Mouse (Mus musculus): ENCODE measurements around the gene Dazap1. TPM values are rescaled to one million over a fixed set of nuclear protein-coding genes. Genes with fewer than 3 reads are reported as not detected.

Gene Dazap1
- total RNA-seq, 1 experiment from 2014 or later: 83.8 TPM

DNA sequence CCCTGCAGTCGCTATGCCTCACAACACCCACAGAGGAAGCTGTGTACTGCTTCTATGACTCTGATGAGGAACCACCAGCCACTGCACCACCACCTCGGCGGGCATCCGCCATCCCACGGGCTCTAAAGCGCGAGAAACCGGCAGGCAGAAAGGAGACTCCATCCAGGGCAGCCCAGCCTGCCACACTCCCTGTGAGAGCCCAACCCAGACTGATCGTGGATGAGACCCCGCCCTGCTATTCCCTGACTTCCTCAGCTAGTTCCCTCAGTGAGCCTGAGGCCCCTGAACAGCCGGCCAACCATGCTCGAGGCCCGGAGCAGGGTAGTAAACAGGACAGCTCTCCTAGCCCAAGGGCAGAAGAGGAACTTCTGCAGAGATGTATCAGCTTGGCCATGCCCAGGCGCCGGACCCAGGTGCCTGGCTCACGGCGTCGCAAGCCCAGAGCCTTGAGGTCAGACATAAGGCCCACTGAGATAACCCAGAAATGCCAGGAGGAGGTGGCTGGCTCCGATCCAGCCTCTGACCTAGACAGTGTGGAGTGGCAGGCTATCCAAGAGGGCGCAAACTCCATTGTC is 52.4 kb downstream of the Dazap1 start:
- peak; percentile 60 for ATAC-seq (ENCODE audit: extremely low read depth, insufficient number of reproducible peaks, low FRiP score, poor library complexity, severe bottlenecking)

DNA sequence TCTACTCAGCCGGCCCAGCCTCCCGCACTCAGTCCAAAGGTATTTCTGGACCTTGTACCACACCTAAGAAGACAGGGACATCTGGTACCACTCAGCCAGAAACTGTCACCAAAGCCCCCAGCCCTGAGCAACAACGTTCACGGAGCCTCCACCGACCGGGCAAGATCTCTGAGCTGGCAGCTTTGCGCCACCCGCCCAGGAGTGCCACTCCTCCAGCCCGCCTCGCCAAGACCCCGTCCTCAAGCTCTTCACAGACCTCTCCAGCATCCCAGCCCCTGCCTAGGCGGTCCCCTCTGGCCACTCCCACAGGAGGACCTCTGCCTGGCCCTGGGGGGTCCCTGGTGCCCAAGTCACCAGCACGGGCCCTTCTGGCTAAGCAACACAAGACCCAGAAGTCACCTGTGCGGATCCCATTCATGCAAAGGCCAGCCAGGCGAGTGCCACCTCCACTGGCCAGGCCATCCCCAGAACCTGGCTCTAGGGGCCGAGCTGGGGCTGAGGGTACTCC is 53.3 kb downstream of the Dazap1 start:
- no peak for ATAC-seq (ENCODE audit: extremely low read depth, insufficient number of reproducible peaks, low FRiP score, poor library complexity, severe bottlenecking)

DNA sequence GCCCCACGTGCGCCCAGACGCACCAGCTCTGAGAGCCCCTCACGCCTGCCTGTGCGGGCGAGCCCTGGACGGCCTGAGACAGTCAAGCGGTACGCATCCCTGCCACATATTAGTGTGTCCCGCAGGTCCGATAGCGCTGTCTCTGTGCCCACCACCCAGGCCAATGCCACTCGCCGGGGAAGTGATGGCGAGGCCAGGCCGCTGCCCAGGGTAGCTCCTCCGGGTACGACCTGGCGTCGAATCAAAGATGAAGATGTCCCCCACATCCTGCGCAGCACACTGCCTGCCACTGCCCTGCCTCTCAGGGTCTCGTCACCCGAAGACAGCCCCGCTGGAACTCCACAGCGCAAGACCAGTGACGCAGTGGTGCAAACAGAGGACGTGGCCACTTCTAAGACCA is 54.0 kb downstream of the Dazap1 start:
- no peak for ATAC-seq (ENCODE audit: extremely low read depth, insufficient number of reproducible peaks, low FRiP score, poor library complexity, severe bottlenecking)

DNA sequence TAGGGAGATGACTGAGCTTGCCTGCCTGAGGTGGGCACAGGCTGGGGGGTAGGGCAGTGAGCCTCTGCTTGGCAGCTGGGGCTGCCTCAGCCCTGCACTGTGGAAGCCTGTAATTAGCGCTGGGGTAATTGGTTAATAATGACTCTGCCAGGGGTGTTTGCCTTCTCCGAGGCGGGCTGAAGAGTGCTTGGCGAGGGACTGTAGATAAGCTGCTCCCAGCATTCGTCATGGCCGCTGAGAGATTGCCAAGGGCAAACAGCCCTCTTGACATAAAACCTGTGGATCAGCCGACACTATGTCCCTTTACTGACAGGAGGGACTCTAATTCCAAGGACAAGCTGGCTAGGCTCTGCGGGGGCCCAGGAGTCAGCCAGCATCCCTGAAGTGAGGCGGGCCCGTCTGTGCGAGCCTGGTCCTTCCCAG is 55.1 kb downstream of the Dazap1 start:
- no peak for ATAC-seq (ENCODE audit: extremely low read depth, insufficient number of reproducible peaks, low FRiP score, poor library complexity, severe bottlenecking)

DNA sequence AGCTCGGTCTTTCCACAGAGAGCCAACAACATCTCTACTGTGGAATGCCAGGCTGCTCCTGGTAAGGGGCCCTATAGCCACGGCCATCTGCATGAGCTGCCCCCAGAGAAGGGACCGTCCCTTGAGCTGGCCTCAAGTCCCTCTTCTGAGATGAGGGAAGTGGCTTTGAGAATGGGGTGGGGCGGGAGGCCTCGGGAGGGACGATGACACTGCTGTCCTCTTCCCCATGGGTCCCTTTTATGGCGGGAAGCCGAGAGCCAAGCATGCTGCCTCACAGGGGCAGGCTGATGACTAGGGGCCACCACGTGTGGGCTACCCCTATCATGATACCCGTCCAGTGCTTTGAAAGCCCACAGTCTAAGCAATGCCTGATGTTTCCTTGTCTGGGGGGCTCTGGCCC is 55.7 kb downstream of the Dazap1 start:
- no peak for ATAC-seq (ENCODE audit: extremely low read depth, insufficient number of reproducible peaks, low FRiP score, poor library complexity, severe bottlenecking)

DNA sequence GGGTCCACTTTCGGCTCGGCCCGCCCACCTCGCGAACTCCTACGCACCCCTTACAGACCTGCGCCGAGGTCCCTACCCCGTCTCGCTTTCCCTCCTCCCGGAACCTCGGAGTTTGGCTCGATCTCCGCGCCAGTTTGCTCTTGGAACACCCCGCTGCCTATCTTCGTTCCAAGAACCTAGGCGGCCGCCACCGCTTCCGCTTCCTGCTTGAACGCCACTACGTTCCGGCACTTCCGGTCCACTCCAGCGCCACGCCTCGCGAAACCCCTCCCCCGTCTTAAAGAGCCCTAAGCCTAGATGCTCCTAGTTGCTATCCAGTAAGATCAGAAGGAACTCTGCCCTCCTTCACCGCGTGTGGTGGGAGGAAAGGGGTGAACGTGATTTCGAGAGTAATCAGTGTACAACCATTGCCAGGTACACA is 59.1 kb downstream of the Dazap1 start, which contains the start of gene 2310011J03Rik:
Gene 2310011J03Rik, minus strand, starts transcription at position 198 of the 421 bp plus-strand sequence.
- ATAC-seq (ENCODE audit: extremely low read depth, insufficient number of reproducible peaks, low FRiP score, poor library complexity, severe bottlenecking): peak; percentile 79

DNA sequence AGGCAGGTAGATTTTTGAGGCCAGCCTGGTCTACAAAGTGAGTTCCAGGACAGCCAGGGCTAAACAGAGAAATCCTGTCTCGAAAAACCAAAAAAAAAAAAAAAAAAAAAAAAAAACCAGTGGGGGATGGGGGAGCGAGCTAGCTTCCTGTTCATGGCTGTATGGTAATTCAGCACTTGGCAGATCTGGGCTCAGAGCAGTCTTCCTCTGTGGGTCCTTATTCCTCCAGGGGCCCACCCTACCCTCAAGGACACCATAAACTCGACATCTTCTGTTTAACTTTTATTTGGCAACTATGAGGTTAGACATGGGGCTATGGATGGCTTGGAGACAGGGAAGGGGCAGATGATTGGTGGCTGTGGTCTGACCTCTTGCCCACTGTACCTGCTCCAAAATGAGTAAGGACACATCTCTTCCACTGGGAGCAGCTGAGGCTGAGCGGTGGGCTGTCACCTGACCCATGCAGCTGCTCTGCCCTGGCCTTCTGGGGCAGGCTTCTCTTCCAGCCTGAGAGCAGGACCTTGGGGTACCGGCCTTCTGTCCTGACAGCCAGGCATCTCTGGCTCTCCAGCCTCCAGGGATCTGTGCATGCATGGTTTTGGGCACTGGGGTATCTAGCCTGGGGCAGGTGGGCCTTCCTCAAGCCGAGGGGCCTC is 59.9 kb downstream of the Dazap1 start:
- no peak for ATAC-seq (ENCODE audit: extremely low read depth, insufficient number of reproducible peaks, low FRiP score, poor library complexity, severe bottlenecking)

DNA sequence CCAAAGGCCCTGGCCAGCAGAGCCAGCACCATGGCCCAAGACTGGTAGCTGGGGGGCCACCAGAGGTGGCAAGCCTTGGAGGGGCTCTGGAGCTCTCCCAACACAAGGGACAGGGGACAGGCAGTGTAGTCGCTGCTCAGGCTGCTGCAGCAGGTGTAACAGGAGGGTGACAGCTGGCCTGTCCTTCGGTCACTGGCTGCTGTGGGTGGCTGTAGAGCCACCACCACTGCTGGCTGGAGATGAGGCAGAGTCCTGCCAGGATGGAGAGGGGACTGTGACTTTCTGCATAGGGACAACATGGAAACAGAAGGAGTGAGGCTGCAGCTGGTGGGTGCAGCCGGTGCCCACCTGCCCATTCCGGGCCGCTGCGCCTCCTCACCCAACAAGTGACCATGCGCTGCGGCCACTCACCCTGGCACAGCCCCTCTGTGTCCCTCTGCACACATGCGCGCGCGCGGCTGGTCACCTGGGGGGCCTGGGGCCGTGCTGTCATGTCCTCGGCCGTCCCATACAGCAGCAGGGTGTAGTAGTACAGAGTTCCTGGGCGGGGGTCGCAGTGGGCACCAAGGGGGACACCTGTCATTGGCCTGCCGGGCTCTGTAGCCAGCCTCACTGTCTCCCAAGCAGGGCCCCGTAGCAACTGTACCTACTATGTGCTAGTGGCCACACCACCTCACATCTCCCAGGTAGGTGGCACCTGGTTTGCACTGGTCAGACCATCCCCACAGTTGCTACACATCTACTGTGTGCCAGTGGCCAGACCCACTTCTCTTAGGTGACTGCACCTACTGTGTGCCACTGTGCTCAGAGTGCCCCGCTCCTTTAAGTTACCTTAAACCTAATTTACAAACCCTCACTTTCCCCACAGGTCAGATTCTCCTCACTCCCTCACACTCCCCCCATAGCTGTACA is 60.6 kb downstream of the Dazap1 start:
- no peak for ATAC-seq (ENCODE audit: extremely low read depth, insufficient number of reproducible peaks, low FRiP score, poor library complexity, severe bottlenecking)

DNA sequence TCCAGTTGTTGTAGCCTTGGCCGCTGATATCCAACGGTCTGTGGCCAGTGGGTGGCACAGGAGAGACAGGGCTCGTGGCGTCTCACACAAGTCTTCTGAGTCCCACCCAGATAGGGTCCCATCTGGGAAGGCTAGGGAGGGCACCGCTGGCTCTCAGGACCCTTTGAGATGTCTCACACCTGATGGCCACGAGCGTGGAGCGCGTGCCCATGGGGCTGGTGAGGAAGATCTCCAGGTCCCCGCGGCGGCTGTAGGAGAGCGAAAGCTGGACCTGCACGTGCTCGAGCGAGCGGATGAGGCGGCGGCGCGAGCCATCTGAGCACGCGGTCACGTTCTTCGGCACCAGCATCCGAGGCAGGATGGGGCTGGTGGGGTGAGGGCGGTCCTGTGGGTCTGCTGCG is 61.5 kb downstream of the Dazap1 start:
- no peak for ATAC-seq (ENCODE audit: extremely low read depth, insufficient number of reproducible peaks, low FRiP score, poor library complexity, severe bottlenecking)

DNA sequence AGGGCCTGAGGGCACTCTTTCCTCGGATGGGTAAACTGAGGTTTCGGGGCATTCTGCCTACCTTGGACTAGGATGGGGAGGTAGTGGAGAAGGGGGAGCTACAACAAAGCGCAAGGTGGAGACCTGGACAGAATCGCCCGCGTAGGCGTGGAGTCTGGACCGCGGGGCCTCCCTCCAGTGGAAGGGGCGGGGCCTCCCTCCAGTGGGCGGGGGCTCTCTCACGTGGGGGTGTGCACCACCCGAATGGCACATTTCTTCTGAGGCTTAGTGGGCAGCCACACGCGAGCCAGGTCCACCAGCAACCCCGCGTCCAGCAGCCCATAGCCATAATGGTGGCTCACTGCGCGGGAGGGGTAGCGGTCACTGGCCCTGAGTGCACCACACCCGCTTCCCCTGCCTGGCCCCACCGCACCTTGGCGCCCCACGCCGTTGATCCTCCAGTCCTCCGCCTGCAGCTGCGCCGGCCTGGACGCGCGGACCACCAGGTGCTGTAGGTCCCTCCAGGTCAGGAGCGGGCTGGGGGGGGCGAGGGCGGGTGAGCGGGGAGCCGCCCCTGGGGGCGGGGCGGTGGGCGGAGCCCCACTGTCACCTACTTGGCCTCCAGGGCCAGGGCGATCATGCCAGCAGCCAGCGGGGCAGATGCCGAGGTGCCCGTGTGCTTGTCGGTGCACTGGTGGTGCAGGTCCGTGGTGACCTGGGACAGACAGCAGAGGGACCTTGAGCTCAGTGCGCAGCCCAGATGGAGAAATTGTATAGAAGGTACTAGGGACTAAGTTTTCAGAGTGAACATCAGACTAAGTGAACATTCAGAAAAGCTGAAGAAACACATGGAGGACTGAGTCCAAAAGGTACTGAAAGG is 62.2 kb downstream of the Dazap1 start:
- peak; percentile 21; the same call in 1 of the 2 replicates for ATAC-seq (ENCODE audit: extremely low read depth, insufficient number of reproducible peaks, low FRiP score, poor library complexity, severe bottlenecking)

DNA sequence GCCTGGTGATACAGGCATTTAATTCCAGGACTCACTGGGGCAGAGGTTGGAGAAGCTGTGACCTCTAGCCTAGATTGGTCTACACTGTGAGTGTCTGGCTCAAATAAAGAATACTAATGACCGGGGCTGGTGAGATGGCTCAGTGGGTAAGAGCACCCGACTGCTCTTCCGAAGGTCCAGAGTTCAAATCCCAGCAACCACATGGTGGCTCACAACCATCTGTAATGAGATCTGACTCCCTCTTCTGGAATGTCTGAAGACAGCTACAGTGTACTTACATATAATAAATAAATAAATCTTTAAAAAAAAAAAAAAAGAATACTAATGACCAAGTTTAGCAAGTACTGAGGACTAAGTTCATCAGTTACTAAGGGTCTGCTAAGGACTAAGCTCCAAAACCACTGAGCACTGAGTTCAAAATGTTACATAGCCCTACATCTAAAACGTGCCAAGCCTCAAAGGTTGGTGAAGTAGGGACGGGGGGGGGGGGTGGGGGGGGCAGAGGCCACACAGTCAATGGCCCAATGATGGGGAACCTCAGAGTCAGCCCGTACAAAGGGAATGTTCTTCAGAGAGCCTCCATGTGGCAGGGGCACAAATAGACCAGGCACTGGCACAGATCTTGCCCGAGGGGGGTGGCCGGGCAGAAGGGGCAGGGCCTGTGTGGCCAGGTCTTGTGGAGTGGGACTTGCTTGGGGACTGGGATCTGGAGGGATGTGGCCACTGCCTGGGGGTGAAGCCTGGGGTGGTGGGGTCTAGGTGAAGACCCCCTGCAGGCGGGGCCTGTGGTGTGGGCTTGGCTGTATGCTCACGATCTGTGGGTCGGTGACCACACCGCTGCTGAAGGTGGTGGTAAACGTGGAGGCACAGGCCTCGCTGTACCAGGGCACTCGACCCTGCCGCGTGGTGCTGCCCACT is 63.1 kb downstream of the Dazap1 start:
- no peak for ATAC-seq (ENCODE audit: extremely low read depth, insufficient number of reproducible peaks, low FRiP score, poor library complexity, severe bottlenecking)

DNA sequence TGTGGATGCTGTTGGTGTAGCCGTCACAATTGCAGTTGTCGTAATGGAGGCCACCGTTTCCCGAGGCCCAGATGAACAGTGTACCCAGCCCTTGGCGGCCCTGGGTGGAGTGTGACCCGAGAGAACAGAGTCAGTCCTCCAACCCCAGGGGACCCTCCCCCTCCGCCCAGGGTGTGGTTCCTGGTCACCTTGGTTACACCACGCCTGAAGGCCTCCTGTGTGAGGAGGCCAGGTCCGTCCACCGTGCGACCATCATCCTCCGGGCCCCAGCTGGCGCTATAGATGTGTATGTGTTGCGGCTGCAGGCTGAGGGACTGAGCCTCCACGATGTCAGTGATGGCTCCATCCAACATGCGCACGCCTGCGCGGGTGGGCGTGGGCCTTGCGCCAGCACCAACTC is 63.8 kb downstream of the Dazap1 start:
- no peak for ATAC-seq (ENCODE audit: extremely low read depth, insufficient number of reproducible peaks, low FRiP score, poor library complexity, severe bottlenecking)

DNA sequence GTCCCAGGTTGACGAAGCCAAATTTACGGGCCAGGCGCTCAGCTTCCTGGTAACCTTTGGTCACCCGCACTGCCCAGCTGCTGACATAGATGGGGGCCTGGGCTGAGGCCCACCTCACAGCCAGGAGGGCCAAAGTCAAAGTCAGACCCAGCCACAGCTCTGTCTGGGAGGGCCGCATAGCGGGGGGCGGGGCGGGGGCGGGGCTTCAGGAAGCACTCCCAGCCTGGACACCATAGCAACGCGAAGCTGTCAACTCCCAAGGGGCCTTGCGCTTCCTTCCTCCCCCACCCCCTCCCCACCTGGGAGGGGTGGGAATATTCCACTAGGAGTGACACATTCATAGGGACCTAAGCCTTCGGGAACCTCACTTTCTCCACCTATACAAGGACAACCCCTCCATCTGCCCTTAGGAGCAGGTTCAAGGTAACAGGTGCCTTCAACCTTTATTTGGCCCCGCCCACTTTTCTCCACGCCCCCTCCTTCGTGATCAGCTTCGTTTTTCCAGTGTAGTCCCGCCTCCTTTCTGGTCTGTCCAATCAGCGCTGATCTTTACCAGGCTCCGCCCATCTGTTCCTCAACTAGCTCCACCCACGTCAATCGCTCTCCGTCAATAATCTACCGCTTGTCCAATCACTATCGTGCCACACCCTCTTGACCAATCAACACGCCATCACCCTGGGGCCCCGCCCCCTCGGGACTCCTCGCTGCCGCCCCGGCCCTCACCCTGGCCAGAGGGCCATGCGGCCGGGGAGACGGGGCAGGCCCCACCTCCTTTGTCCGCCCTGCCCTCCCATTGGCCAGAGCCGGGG is 68.2 kb downstream of the Dazap1 start, which contains the start of the genes Pcsk4 and Reep6:
Gene Pcsk4, minus strand, starts transcription at position 226 of the 809 bp plus-strand sequence.
Gene Reep6, plus strand, starts transcription at position 681 of the 809 bp plus-strand sequence.
- peak; percentile 76 for ATAC-seq (ENCODE audit: extremely low read depth, insufficient number of reproducible peaks, low FRiP score, poor library complexity, severe bottlenecking)

DNA sequence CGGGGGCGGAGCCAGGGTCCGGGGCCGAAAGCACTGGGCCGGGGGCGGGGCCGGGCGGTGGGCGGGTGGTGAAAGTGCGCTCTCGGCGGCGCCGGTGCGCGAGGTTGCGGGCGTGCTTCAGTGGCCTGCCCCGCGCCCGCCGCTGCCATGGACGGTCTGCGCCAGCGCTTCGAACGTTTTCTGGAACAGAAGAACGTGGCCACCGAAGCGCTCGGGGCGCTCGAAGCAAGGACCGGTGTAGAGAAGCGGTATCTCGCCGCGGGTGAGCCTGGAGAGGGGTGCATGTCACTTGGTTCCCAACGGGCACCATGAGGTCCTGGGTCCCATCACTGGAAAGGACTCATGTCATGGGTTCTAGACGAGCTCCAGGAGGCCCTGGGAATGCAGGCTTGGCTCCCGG is 68.8 kb downstream of the Dazap1 start:
- no peak for ATAC-seq (ENCODE audit: extremely low read depth, insufficient number of reproducible peaks, low FRiP score, poor library complexity, severe bottlenecking)

DNA sequence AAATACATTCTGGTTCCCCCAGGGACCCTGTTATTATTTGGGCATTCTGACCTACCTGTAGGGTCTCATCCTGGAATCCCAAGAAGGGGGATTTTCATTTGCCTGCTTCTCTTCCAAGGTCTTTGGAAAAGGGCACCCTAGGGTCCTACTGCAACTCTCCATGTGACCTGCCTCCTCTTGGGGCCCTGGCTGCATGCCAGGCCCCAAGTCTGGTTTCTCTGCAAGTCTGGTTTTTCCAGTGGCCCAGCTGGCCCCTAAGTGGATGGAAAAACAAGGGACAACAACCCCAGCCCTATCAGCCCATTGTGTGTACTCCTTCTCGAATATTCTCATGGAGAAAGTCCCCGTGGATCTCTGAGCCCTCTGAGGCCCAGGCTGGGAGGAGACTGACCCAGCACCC is 69.6 kb downstream of the Dazap1 start:
- ATAC-seq (ENCODE audit: extremely low read depth, insufficient number of reproducible peaks, low FRiP score, poor library complexity, severe bottlenecking): no peak

DNA sequence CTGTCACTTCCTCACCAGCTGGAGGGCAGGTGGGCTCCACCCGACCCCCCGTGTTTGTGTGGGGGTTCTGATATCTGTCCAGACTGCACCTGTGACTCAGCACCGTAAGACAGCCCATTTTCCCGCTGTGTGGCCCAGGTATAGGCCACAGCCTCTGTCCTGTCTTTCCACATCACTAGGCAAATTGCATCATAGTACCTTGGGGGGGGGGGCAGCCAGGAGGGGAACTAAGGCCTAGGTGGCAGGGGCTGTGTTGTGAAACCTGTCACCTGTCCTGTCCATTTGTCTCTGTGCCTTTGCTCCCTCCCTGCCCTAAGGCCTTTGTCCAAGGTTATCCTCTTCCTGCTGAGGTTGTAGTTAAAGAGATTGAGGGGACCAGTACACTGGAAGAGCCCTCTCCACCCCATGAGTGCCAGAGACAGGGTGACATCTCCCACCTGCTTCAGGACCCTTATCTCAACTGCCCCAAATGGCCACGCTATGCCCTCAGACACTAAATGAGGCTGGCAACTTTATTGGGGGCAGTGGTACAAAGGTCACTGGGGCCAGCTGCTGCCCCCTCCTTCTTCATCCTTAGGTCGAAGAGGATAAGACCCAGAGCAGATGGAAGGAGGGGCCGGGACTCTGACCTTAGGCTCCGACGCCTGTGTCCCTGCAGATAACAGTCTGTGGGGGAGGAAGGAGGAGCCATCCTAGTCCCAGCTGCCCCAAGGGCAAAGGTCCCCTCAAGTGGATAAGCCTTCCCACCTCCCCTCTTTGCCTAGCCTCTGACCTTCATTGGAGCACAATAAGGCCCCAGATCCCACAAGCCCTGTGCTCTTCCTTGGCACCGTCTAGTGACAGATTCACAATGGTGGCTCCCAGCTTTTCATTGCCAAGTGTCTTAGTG is 70.6 kb downstream of the Dazap1 start:
- no peak for ATAC-seq (ENCODE audit: extremely low read depth, insufficient number of reproducible peaks, low FRiP score, poor library complexity, severe bottlenecking)

All from neutrophil, adult 5-6 weeks (primary cell).